Mouse (Mus musculus) cerebellum, adult 2 months (tissue): Measurements from ENCODE around the gene Map1s.

Experiments
- CTCF ChIP-seq: fragments of 200-500 bp; IDR thresholded peaks from 2 replicates; pipeline ENCODE4 v1.5.1; 2011; ENCODE audit warnings: low read depth, mild to moderate bottlenecking, control low read depth, low read length, moderate library complexity, borderline replicate concordance; ENCODE audit not compliant: insufficient read depth
- POLR2A ChIP-seq: fragments of 200-500 bp; IDR thresholded peaks from 2 replicates; pipeline ENCODE4 v1.6.1; 2011; ENCODE audit warnings: low read length, control low read depth, borderline replicate concordance; ENCODE audit not compliant: insufficient read depth

GRCm38 (mm10) chr8:70925754-70926153, 20.0 kb downstream of the Map1s start:
- no peak for TF ChIP-seq CTCF
- TF ChIP-seq POLR2A = no peak
